Mouse (Mus musculus) cerebellum, adult 11-12 months (tissue): Measurements from ENCODE around the gene Erv3.

Experiments used
- DNase-seq: peaks from one replicate; pipeline ENCODE4 v3.0.0; 2022

The Erv3 gene

DNA sequence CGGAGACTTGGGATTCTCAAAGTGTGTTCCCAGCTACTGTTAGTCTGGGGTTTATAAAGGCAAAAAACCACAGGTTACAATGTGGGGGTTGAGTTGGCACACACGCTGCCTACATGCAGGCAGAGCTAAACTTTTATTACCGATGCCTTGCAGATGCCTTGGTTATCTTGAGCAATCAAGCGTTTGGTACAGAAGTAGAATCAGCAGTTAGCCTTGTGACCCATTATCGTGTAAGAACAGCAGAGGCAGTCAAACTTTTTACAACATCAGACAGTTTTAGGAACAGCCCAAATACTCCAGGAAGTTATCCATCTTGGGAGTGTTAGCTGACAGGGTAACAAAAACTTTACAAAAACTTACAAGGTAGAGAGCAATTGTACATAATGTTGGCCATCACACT is at the start of gene Erv3:
Erv3 (minus strand) TSS at position 27 of the 400 bp plus-strand sequence.
- DNase-seq, result no peak

DNA sequence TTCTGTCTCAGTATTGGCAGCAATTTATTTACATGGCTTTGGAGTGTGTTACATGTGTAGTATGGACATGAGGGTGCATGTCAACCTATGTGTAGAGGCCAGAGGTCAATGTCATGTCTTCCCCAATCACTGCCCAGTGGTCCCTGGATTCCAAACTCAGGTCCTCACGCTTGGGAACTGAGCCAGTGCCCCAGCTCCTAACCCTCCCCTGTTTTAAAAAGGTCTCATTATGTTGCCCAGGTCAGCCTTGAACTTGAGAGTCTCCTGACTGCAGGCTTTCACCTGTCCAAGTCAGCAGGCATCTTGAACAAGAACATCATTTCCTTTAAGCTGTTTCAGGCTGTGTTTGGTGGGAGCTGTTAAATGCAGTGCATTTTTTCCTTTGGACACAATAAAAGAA is 49.4 kb upstream of the Erv3 start:
- peak; percentile 50 for DNase-seq

DNA sequence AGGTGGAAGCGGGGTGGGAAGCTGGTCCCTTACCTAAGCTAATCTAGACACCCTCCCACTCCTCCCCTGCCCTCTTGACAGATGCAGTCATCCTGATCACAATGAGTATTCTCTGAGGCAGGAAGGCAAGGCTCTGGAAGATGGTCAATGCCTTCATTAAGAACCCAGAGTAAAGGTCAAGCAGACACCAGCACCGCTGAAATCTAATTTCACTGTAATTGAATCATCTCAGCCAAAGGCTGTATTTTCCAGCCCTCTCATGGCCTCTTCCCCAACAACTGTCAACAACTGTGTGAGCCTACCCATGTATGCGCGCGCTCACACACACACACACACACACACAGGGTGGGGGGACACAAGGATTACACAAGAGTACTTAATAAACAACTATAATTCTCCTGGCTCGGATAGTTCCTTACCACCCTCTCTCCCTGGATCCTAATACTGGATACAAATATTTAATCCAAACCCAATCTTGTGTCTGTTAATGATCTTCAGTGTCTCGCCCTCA is 48.9 kb upstream of the Erv3 start:
- peak; percentile 24 for DNase-seq

DNA sequence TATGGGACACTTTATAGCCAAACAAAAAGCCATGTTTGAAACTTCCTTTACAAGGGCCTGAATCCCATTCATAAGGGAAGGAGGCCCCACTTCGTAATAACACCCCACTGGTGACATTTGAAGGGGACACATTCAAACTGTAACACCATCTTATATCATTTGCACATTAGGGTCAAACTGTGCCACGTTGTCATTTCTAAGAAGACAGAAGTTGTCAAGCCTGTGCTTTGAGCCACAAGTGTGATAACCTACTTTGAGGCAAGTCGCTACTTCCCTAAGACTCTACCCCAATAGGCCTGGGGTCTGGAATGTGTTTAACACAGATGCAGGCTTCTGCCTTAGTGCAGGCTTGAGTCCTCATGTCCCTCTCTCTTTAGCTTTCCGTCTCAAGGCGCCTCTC is 47.8 kb upstream of the Erv3 start:
- DNase-seq, result no peak

DNA sequence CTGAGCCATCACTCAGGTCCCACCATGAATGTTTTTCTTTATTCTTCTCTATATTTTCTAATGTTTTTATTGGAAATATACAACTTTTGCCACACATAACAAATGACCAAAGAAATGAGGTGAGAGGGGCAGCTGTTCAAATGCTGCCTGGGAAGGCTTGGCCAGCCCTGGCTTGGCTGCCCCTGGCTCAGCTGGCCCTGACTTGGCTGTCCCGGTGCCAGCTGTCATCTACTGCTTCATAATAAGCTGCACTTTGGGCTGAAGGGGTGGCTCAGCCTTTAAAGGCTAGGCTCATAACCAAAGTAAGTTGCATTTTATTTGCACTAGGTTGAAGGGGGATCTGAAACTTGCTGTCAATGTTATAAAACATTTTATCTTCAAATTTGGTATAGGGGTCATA is 47.3 kb upstream of the Erv3 start:
- DNase-seq, result no peak

DNA sequence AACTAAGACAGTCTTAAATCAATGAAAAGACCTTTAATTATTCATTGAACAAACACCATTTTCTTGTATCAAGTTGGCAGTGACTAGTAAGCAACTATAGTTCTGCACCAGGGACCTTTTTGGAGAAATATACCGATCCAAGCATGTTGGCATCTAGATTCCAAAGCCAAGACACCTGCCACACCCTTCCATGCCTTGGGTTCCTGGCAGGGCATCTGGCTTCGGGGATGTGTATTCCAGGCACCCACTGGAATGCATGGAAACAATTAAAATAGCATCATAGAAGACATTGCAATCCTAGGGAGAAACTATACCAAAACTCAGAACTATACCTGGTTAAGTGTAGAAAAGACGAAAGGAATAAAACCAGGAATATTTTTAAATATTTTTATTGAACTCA is 46.7 kb upstream of the Erv3 start:
- DNase-seq, result no peak

DNA sequence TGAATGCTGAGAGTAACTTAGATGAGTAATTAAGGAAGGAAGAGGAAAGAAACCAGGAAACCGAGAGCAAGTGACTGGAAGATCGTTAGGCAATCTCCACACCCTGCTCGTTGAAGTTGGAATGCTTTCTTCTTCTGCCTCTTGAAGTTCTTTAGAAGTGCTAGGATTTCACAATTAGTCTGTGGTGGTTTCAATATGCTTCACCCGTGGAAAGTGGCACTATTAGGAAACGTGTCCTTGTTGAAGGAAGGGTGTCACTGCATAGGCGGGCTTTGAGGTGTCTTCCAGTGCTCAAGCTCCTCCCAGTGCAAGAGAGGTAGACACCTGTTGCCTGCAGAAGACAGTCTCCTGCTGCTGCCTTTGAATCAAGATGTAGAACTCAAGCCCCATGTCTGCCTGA is 46.2 kb upstream of the Erv3 start:
- no peak for DNase-seq

DNA sequence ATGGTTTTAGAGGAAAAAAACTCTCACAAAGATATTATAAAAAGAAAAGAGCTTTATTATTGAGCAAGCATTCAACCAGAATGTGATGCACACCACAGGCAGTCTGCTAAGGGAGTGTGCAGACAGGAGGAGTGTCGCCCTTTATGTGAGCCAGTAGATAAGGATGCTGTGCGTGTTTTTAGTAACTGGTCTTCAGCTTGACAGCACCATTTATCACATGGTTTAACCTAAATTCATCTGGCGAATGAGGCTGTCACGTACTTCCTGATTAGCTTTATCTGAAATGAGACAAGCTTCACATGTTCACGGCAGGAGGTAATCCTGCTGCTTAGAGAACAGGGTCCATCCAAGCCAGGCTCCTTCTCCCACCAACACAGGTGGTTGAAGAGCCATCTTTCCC is 45.5 kb upstream of the Erv3 start:
- DNase-seq, result no peak

DNA sequence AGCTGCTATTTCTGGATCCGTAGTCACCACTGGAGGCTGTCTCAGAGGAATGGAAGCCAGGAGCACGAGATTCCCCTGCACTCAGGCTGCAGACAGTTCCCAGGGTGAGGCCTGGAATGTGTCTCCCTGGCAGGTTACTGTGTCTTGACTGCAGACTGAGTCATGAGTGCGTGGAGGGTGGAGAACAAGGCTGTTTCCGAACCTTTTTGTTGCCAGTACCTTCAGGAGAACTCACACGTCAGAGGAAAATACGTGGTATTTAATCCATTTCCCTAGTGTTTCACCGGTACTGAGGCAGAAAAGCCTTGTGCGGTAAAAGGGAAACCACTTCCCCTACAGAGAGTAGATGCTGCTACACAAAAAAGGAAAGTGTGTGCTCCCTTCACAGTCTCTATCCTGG is 43.3 kb upstream of the Erv3 start:
- no peak for DNase-seq

DNA sequence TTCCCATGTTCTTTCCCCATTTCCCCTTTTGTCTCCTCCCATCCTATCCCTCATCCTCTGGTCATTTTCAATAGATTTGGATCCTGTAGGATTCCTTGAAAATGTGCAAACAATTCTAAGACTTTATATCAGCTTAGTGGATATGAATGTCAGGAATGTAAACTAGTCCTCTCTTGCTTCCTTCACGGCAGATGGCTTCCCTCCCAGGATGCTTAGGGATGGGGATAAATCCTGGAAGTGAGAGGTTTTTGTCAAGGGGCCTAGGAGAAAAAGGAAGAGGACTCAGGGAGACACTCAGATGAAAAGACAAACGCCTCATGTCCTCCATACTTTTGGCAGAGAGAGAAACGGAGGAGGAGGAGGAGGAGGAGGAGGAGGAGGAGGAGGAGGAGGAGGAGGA is 42.9 kb upstream of the Erv3 start:
- DNase-seq, result no peak

DNA sequence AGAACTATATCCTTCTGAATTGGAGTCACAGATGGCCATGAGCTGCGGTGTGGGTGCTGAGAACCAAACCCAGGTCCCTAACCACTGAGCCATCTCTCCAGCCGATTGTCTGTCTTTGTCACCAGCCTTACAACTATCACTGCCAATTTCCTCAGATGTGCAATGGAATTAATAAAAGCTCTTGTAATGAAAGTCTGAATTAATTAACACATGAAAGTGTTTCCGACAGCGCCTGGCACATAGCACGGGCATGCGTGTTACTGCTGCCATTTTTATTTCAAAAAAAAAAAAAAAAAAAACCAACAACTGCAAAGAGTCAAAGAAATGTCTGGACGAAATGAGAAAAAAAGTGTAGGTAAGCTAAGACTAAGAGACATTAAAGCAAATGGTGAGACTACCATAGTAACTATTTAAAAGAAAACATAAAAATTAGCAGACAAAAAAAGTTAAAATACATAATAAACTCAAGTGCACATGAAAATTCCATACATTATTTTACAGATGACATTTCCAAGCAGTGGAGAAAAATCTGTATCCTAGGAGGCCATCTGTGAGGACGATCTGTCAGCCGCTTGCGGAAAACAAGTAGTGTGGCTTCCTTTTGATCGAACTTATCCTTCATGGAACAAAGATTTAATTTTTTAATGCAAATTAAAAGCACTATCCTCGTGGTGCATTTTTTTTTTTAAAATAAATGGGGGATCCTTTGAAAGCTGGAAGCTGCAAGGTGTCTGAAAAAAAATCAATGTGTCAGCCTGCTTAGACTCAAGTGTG is 38.0 kb upstream of the Erv3 start:
- DNase-seq, result no peak

DNA sequence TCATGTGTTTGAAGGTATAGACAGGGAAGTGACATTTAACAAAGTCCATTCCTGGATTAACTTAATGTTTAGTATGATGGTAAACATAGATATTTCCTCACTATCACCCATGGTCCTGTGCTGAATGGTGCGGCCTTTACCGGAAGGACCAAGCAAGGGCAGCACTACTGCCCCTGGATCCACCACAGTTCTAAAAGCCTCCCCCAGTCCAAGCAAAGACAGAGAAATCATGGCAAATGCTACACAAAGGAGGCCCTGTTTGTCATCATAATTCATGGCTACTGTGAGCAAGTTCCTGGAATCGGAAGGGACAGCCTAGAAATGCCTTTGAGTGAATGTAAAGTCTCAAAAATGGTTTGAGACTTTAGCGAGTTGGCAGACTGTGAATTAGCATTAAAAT is 36.5 kb upstream of the Erv3 start:
- DNase-seq, result no peak

DNA sequence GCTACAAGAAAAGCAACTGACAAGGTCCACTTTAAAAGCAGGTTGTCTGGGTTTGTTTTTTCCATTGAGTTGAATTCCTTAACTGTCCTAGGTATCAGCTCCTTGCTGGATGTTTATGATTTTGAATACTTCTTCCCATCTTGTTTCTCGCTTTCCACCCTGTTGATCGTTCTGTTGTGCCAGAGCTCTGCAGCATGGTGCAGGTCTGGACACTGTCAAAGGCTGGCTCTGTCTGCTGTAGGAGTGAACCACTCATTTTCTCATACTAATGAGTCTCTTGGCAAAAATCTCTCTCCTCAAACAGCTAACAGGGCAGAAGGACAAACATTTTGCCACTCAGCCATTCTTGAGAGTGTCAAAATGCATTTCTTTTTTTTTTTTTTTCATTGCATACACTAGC is 35.6 kb upstream of the Erv3 start:
- no peak for DNase-seq

DNA sequence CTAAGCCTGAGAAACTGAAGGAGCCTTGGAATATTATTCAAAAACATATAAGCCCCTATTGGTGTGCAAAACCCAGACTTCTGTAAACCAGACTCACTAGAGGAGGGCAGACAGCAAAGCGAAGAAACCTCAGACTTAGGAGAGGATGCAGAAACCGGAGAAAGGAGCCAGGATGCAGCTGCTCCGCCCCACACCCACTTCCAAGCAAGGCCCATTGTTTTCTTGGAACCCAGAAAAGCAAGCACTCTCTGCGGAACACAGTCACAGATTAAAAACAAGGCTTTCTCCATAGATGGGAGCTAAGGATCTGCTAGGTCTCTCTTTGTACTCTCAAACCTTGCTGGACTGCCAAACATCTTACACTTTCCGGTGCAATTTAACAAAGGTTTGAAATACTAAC is 33.0 kb upstream of the Erv3 start:
- no peak for DNase-seq

DNA sequence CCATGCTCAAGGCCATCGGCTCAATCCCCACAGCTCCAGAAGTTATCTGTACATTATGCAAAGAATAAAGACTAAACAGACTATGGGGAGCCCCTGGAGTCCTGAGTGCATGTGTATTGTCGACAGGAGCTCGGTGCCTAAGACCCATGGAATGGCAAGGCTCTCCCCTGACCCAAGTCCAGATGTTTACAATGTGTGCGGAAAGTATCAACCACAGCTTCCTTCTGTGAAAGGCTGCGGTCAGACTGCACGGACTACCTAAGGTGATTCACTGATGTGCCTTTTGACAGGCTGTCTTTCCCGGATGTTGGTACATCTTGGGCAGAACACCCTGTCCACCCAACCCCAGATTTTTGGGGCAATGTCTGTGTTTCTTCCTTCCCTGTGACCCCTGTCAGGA is 28.7 kb upstream of the Erv3 start:
- DNase-seq, result no peak

DNA sequence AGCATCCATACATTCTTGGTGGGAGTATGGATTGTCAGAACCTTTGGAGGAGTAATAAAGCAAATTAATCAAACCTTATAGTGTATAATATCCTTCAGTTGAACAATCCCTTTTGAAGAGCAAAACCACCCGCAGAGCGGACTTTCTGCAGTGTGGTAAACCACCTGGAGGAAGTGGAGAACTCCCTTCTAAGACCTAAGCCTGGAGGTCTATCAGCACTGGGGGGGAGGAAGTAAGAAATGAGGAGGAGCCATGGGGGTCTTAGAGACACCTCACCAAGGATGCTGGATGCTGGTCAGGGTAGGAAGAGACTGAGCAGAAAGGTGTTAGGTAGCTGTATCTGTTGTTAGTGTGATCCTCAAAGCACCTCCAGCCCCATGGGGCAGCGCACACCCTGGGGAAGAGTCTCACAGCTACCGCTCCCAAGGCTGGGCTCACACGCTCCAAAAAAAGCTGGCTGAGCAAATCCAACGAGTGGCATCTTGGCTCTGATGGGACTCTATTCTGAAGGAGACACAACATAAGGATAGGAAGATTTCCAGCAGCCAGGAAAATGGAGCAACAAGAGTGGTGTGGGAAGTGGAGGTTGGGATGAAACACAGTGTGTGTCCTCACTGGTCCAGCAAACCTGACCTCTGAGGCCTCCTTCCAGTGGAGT is 27.1 kb upstream of the Erv3 start:
- no peak for DNase-seq

DNA sequence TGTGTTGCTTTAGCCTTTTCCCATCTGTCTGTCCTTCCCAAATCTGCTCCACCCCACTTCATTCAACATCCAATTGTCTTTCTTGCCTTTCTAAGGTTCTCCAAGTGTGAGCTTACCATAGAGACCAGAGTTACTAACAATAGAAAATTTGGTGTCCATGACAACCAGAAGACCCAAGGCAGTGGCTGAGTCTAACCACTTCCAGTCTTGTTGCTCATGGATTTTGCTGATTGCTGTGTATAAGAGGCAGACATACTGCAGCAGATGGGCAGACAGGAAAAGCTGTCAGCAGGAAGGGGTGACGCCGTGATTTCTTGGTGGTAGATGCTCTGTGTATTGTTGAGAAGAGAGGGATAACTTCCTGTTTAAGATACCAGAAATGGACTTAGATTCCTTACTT is 23.6 kb upstream of the Erv3 start:
- DNase-seq, result no peak

DNA sequence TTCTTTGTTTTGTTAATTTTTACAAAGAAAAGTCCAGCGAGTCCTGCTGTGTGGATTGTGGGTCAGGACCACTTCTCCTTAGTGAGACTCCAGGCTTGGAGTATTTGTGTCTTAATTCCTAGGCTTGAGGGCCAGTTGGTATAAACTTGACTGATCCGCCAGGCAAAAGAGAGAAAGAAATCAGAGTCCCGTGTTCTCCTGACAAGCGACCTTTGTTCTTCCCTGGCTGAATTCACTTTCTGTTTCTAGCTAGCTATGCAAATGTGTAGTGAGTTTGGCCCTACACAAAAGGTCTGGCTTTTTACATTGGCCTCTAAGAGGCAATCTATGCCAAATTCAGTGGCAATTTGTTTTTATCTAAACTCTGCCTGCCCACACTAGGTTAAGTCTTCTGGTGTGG is 22.2 kb upstream of the Erv3 start:
- no peak for DNase-seq

DNA sequence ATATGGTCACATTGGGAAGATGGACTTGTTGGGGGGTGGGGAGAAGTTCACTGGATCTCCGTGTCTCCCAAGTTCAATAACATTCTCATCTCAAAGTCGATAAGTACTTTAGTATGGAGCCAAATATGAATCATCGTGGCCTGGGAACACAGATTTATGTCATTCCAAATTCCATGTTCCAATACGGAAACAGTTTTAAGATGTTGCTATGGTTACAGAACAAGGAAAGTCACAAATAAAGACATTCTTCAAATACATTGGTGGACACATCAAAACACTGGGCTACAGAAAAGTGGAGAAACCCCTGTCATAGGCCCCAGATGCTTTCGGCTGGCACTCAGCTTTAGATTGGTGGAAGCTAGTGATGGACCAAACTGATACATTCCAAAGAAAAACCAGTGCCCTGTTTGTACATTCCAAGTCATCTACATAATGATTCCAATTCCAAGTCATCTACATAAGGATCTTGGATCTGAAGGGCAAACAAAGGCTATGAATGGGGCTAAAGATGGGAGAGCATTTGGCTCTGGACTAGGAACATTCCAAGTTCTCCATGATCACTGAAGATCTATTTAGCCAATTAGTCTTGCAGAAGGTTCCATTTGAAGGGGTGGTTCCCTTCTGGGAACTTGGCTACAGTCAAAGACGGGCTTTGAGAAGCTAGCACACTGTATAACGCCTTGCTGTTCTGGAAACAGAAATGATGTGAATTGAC is 17.2 kb upstream of the Erv3 start:
- no peak for DNase-seq

DNA sequence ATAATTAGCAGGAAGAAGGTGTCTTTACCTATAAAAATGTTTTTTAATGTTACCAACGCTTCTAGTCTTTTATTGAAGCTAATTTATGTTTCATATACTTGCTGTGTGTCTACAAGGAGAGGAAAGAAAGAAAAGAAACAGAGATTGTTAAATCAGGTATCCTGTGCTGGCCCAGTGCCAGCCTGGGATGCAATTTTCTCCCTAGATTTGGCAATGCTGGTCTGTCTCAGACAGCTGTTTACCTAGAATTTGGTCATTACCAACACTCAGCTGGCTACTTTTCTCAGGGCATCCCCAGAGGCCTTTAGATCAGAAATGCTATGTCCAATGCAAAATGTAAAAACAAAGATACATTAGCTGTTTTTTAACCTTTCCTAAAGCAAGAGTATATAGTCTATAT is 13.8 kb upstream of the Erv3 start:
- DNase-seq, result no peak

DNA sequence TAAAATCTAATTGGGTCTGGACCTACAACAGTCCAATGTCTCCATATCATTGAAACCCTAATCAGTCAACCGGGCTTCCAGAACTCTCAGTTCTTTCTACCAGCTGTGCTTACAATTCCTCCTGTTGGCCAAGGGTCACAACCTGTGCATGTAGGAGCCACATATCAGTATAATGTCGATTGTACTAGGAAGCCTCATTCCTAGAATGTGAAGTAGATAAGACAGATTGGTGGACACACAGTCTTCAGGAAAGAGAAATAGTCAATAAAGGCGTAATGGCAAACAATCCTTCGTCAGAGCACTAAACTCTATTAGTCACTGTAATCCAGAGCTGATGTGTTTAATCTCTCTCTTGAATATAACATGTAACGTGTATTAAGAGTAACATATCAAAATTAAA is 9.4 kb upstream of the Erv3 start:
- DNase-seq, result no peak

DNA sequence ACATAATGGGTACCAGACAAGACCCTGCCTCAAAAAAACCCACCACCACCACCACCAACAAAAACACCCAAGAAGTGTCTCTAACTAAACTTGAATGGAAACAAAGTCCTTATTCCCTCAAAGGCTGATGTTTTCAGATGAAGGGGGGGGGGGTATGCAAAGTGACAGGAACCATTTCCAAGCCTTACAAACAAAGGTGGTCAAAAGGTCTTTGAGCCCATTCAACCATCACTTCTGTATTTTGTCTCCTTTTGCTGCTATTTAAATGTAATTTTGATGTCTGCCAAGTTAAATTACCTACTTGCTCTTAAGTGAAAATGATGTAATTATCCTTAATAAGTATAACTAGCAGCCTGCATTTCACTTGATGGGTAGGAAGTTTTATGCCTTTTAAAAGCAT is 7.1 kb upstream of the Erv3 start:
- DNase-seq, result no peak

DNA sequence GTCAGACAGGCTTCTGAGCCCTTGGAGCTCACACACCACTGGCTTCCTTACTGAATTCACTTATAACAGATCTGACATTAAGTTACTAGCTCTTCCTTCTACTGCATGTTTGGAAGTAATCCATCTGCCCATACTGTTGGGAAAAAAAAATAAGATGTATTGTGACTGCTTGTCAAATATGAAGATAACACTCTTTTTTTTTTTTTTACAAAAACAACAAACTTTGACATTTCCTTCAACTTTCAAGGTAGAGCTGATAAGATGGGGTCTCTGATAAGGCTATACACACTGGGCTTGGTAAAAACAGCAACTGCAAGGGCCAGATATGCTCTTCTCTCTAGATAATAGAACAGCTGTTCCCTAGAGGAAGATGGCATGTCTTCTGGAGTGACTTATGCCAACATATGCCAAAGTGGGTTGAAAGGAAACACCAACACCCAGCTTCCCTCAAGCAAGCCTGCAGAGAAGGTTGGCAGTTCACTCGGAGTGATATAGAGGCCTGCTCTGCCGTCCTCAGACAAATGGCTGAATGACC is 4.8 kb upstream of the Erv3 start:
- no peak for DNase-seq

DNA sequence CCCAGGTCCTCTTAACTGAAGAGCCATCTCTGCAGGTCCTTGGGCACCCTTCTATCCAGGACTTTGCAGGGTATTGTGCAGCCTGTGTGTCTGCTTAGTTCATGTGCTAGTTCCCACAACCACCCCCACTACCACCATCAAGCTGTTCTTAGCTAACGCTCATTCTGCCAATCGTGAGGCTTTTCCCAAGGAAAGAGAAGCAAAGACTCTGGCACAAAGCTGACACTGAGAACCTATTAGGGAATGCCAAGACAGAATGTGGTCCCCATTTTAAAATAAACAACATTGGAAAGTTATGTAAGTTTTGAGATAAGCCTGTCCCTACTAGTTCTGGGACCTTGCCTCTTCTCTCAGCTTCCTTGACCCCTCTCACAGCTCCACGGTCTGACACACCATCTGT is 3.9 kb upstream of the Erv3 start:
- DNase-seq, result no peak
